Mouse (Mus musculus) heart, postnatal 36 days (tissue): Measurements from ENCODE around the gene Gm37240. TPM values are rescaled to one million over a fixed set of nuclear protein-coding genes. Genes with fewer than 3 reads are reported as not detected.
A peak's percentile ranks its signal among the peaks of the same experiment; 100 is the strongest.
"Not testable (repeated sequence)": the region's sequence is repeated elsewhere in the genome, so short reads cannot be mapped to it uniquely, and the experiment has no call there.

ENCODE experiments used
- DNase-seq, 2 experiments: peaks; one replicate each; pipeline ENCODE4 v3.0.0; 2021 to 2022
- intact Hi-C: fragments of 180-260 bp; cut with DNase I; formaldehyde crosslinking; loops from one replicate; pipeline ENCODE4 v1.15.1; 2025
- total RNA-seq, 2 experiments: library from RNA; stranded (reverse); gene quantifications; 2 replicates each; pipeline ENCODE4 v1.2.3; 2021

Gm37240 gene
- total RNA-seq, 2 experiments from 2014 or later: 35.9 to 45.6 TPM

DNA sequence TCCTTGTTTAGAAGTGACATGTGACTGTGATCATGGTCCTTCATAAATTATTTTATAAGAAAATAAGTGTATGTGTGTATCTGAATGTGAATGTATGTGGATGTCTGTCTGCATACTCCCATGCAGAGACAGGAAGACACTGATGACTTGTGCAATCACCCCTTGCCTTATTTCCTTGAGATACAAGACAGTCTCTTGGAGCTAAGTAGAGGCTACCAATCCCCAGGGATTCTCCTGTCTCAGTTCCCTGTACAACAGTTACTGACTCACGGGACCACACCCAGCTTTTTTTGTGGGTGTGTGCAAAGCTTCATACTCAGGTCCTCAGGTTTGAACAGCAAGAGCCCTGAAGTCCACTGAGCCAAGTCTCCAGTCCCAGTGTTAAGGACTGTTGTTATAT is 964.1 kb downstream of the Gm37240 start:
- no peak for DNase-seq
- intact Hi-C loops: loop anchor here (5.0 kb wide), 2 partner anchors 359 to 999 kb away; no protein-coding TSS in a partner anchor

DNA sequence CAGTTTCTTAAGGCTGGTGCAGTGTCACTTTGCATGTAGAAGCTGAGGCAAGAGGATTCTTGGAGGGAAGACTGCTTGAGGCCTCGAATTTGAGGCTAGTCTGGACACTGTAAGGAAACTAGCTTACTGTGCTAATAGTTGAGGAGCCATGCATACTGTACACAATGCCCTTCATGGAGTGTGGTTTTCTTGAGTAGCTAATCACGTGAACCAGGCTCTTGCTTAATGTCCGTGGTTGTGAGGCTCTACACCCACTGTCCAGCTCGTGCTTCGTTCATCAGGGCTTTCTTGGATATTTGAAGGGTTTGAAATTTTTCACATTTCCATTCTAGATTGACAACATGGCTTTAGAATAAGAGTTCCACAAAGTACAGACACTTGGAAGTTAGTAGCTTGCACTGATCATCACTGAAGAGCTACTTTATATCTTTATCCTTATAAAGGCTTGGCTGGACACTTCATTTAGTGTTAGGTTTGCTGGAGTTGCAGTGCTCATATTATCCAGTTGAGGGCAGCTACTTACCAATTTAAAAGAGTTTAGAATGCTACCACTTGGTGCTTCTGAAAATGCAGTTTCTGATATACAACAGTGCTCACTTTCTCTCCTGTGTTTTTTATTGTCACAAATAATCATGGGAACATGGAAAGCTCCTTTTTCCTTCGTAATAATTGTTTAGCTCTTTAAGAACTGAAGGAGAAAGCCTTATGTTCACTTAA is 965.5 kb downstream of the Gm37240 start:
- peak in 1 of 2 experiments; percentile 27 for DNase-seq
- intact Hi-C loops: loop anchor here (5.0 kb wide), 2 partner anchors 360 to 1000 kb away; no protein-coding TSS in a partner anchor

DNA sequence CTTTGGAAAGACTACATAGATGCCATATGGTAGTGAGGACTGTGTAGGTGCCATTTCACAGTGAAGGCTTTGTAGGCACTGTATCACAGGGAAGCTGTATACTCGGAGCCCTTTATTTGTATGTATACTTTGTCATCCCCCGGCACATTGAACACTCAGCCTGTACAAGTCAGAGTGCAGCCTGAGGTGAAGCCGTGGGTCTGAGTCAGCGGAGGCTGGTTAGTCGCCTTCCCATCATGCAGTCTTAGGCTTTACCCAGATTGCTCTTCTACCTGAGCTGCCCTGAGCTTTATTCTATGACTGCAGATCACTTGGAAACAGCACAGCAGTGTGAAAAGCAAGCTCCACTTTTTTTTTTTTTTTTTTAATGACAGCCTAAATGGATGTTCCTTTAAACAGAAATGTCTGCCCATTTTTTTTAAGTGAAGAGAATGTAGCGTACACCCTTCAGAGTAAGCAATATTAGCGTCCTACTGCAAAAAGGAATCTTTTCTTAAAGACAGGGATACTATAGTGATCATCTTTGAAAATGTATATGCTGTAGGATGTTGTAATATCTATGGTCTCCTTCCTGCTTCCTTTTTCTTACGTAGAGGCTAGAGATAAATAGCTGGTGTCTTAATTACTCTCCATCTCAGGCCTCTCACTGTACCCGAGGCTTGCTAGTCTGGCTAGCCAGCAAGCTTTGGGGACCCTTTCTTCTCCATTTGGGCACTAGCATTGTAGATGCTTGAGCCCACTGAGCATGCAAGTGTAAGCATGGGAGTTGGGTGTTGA is 969.2 kb downstream of the Gm37240 start:
- intact Hi-C loops: no loop called here
- no peak for DNase-seq

DNA sequence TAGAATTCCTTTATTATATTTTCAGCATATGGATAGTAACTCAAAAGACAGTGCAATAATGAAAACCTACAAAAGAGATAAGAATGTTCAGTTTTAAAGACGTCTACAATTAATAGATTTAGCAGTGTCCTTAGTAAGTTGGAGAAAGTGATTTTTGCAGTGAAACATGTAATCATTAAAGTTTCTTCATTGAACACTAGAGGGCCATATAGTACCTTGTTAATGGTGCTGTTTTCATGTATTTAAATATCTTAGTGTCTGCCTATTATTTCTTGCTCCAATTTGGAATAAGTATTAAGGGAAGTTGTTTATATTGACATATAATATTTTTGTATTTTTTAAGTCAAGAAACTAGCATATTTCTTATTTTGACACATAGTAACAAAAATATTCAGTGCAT is 973.0 kb downstream of the Gm37240 start:
- intact Hi-C loops: loop anchor here (5.0 kb wide), 1 partner anchor 1213 kb away; no protein-coding TSS in a partner anchor
- DNase-seq: no peak

DNA sequence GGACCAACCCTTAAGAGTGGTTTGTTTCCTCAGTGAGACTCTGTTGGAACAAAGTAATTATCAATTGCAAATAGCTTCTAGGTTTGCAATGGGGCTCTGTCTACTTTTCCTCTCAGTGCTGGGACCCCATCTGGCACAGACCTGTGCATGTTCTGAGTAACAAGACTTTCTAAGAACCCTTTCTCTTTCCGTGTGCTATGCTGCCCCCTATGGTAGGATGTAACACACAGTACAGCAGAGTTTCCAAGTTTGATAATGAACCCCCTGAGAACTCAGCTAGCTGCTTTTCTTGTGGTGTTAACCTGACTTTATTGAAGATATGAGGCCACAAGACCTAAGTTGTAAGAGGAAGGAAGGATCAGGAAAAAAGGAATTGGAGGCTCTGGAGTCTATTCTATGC is 980.8 kb downstream of the Gm37240 start:
- DNase-seq: peak in 1 of 2 experiments; percentile 16
- intact Hi-C loops: loop anchor here (2.0 to 10.0 kb wide), 3 partner anchors 214 to 562 kb away; no protein-coding TSS in a partner anchor

DNA sequence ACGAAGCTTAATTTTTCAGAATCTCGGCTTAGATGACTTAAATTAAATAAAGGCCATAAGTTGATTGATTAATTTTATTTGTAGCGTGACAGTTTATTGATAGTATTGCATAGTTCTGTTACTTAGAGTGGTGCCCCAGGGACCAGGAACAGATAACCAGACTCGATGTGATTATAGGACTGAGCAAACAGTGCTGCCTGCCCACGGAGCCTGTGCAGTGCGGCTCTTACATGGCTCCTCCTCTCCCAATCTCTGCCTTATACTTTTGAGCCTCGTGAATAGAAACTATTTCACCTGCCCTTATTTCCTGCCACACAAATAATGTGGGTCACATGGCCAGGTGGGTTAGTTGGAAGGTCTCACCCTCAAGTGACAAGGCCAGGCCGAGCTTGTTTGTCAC is 989.4 kb downstream of the Gm37240 start:
- intact Hi-C loops: no loop called here
- DNase-seq: no peak

DNA sequence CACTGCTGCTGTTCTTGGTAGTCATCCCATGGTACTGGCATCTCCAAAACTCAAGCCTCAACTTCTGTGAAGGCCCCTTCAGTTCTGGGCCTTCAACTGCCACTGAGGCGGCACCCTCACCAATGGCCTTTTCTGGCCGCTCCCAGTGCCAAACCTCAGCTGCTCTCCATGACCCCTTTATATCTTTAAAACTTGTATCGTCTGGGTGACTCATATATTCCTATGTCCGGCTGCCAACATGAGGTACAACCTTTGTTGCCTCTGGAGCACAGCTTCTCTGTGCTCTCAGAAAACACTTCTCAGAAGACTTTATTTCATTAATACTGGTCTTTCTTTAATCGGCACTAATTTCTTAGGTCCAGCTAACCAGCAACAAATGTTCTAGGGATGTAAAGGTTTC is 996.3 kb downstream of the Gm37240 start:
- intact Hi-C loops: loop anchor here (5.0 kb wide), 1 partner anchor 274 kb away; no protein-coding TSS in a partner anchor

DNA sequence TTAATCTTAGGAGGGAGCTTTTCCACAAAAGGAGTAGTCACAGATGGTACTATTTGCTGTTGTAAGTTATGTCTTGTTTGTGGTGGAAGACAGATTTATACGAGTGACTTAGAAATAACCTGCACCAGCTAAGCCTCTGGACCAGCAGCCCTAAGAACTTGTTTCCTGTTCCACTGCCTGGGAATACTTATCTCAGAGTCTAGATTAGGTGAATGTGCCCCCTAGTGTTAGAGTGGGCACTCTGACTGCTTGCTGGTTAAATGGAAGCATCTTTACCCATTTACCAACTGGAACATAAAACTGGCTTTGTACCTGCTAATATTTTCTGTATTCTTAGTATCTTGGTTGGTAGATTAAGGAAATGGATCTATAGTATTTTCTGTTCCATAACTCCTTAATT is 997.7 kb downstream of the Gm37240 start:
- DNase-seq: no peak
- intact Hi-C loops: loop anchor here (5.0 kb wide), 3 partner anchors 47 to 272 kb away; no protein-coding TSS in a partner anchor

More for the DNA sequence above, 996.3 kb downstream of the Gm37240 start:
- DNase-seq: peak in 1 of 2 experiments; percentile 16

DNA sequence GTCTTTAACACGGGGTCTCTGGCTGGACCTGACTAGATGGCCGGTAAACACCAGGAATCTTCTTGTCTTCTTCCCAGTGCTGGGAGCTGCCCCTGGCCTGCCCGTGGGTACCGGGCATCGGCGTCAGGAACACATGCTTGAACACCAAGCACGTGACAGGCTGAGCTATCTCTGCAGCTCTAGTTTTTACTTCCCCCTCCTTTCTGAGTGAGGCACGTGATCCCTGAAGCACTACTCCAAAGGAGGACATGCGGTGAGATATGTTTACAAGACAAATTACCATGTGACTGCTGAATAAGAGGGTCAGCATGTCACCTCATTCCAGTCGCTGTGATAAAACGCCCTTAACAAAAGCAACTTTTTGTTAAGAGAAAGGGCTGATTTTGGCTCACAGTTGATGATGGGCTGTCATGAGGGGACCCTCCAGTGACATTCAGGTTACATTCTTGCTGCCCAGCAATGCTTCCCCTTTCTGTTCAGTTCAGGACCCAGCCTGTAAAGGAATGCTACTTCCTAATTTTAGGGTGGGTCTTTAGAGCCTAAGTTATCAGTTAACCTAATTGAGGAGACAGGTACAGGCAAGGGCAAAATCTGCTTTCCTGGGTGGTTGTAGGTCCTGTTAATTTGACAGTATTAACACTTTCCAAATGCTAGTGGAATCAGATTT is 1003.4 kb downstream of the Gm37240 start:
- DNase-seq: peak; percentile 23 to 28
- intact Hi-C loops: no loop called here

DNA sequence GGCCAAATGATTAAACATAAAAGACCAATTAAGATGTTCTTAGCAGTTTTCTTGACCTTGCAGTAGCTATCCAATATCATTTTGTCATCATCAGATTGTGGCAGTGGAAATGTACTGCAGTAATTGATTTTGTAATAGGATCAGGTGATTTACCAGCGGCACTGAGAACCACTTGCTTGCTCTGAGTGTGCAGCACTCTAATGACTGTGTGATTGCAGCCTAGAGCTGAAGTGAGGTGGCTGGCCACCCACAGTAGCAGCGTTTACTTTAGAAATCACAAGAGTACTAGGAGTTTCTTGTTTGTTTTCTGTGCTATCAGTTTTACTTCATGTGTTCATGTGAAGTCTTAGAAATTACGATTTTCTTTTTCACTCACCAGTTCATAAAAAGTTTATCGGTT is 1011.1 kb downstream of the Gm37240 start:
- no peak for DNase-seq
- intact Hi-C loops: no loop called here

DNA sequence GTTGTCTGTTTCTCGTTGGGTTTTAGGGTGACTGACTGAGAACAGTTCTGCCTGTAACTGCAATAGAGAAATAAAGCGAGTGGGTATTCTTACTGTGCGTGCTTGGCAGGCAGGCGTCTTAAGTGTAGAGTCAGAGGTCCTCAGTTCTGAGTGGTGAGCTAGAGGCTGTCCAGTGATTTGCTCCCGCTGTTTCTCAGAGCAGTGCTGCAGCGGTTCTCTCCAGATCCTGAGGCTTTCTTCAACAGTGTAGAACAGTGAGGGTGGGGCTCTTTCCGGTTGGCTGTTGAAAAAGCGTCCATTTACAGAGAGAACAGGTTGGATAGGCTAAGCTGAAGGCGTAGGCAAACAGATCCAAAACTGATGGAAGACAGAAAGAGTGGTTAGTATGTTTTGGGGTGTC is 1012.0 kb downstream of the Gm37240 start:
- intact Hi-C loops: no loop called here
- no peak for DNase-seq

DNA sequence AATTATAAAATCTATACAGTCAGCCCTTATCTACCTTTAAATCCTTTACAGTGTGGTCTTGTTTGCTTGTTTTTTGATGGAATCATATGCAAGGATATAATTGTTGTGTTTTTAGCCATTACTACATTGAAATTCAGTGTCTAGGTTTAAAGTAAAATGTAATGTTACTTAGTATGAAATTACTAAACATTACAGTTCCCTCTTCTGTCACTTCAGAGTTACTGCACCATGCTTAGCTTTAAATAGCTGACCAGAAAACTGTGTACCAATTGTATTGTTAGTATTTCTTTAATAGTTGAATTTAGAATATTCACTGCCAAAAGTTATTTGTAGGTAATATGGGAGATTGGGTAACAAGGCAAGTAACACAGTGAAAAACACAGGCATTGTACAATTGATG is 1017.2 kb downstream of the Gm37240 start:
- no peak for DNase-seq
- intact Hi-C loops: no loop called here

DNA sequence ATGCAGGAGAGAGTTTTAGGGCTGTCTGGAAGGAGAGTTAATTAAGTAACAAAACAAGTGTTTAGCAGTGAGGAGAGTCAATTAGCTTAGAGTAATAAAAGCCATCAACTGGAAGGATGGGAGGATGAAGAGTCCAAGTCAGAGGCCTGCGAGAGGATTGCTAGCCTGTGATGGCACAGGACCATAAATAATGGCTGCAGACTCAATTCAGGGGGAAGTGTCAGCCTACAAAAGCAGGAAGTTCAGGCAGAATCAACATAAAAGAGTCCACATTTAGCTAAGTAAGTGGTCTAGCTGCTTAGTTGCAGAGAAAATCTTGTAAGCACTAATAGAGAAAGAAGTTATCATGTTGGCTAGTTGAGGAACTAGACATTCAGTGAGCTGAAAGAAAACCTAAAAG is 1019.3 kb downstream of the Gm37240 start:
- DNase-seq: no peak
- intact Hi-C loops: loop anchor here (2.0 kb wide), 1 partner anchor 13 kb away; no protein-coding TSS in a partner anchor

DNA sequence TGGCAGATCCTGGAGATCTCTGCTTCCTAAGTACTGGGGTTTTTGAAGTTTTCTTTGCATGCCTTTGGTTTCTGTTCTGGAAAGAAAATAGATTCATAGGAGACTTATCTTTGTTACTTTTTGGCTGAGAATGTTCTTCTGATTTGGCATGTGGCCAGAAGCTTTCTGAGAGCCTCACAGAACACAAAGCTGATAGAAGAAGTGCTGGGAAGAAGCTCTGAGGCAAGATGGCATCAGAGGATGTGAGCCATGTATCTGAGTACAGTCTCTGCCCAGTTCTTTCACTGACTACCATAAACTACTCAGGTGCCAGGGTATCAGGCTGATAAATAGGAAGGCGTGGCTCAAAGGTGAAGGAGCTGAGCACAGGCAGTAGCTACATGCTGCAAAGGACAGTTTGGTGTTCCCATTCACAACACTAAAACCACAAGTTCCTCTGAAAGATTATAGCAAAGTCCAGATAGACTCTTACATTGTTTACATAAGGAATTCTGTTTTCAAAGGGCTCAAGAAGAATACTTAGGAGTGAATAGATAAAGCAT is 1019.8 kb downstream of the Gm37240 start:
- intact Hi-C loops: no loop called here

DNA sequence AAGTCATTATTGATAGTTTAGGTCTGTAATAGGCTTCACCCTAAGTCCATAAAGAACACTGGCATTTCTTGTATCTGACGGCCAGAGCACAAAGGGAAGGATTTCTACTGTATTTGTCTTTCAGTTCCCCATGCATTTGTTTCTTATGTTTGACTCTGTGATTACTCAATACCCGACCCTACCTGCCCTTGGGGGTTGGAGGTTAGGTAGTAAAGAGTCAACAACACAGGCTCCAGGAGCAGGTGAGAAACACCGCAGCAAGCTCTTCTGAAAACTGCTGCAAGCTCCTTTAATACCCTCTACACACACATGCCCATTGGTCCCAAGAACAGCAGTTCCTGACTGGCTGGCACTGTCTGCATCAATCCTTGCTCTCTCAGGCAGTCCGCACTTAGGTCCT is 1020.5 kb downstream of the Gm37240 start:
- intact Hi-C loops: no loop called here
- DNase-seq: no peak

More for the DNA sequence above, 1019.8 kb downstream of the Gm37240 start:
- no peak for DNase-seq

DNA sequence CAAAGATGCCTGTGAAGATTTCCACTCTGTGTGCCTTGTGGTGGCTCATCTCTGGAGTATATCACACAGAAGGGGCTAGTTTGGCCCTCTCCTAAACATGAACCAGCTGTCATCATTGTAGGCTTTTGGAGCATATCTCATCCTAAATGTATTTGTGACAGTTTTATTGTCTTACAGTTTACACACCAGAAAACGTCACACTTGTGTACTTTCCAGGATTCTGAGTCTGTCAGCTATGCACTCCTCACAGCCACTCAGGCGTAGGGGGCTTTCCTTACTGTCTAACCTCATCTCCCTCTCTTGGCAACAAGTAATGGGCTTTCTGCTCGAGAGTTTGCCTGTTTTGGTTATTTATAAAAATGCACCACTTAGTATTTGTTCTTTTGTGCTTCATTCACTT is 1021.6 kb downstream of the Gm37240 start:
- intact Hi-C loops: no loop called here
- DNase-seq: no peak

DNA sequence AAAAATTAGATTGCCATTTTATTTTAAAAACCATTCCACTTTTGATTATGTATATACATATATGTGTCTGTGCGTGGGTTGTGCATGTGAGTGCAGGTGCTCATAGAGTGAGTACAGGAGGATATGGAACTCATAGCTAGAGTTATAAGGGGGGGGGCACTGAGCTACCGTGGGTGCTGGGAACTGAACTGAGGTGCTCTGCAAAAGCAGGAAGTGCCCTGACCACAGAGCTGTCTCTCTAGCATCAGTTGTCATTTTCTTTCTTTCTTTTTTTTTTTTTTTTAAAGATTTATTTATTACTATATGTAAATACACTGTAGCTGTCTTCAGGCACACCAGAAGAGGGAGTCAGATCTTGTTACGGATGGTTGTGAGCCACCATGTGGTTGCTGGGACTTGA is 1025.5 kb downstream of the Gm37240 start:
- intact Hi-C loops, DNase-seq: not testable (repeated sequence)

DNA sequence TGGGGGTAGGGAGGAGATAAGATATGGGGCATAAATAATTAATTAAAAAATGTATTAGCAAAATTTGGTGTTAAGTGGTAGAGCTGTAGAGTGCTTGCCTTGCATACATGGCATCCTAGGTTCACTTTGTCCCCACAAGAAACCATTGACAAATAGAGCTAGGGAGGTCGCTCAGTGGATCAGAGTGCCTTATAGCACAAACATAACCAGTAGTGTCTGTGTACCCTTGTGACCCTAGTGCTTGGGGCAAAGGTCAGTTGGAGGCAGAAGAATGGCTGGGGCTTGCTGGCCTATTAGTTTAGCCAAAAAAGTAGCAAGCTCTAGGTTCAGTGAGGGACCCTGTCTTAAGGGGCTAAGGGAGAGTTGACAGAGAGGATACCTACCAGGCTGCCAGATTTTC is 1026.6 kb downstream of the Gm37240 start:
- DNase-seq: no peak
- intact Hi-C loops: no loop called here

DNA sequence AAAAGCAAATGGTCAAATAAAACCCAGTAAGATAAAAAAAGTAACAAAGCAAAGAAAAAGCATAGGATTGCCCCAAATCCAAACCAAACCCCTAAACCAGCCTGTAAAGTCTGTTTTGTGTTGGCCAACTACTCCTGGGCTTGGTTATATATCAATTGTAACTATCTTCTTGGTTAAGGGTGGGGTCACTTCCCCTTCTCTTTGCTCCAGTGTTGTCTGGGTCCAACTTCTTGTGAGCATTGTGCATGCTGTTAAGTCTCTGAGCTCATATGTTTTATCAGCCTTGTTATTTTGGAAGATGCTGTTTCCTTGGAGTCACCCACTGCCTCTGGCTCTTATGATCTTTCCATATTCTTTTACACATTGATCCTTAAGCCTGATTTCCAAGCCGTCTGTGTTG is 1032.9 kb downstream of the Gm37240 start:
- intact Hi-C loops: loop anchor here (2.0 kb wide), 1 partner anchor 14 kb away; no protein-coding TSS in a partner anchor
- no peak for DNase-seq

DNA sequence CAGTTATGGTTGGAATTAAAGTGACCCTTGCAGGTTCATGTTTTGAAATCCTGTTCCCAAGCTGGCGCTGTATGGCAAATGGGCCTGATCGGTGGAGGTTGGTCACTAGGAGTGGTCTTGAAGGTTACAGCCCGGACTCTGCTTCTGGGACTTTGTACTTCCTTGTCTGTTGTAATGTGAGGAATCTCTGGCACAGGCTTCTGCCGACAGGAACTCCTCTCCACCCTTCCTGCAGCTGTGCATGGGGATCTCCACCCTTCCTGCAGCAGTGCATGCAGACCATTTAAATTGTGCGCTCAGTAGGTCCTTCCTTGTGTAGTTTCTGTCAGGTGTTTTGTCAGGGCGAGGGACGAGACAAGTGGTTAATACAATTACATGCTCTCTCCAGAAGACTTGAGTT is 1034.4 kb downstream of the Gm37240 start:
- peak; percentile 59 to 64 for DNase-seq
- intact Hi-C loops: no loop called here

DNA sequence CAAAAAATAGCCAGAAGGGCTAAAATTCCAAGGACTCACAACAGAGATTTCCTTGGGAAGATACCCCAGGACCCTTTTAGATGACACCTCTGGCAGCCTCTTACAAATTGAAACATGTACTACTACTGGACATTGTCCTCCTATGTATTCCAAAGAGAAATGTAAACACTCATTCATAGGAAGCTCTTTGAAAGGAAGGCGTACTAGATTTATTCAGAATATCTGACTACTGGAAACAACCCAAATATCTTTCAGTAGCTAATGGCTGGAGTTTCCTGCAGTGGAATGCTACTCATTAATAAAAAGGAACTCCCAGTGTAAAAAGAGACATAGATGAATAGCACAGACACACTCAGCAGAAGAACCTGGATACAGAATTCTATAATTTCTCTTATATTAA is 1035.5 kb downstream of the Gm37240 start:
- intact Hi-C loops: no loop called here
- DNase-seq: no peak
